ENCODE assay signal across 32 mouse cellular contexts in genomic region chr8:57048490-57048889, GRCm38 (mm10).
"Had no signal": no experiment of that assay in that cellular context is flagged by ENCODE, and none has a peak within 500 bp of the region (broad histone marks: within the 10 kb centered on the region; RNA-seq: fewer than 3 reads in every experiment).

No protein-coding gene starts in this region.

- H3K36me3 ChIP-seq: limb, embryonic 10.5 days; limb, embryonic 12.5 days; limb, embryonic 13.5 days; limb, embryonic 15.5 days; liver, embryonic 12.5 days; liver, embryonic 13.5 days; liver, embryonic 15.5 days; lung, embryonic 15.5 days; midbrain, embryonic 10.5 days; midbrain, embryonic 12.5 days; midbrain, embryonic 13.5 days; midbrain, embryonic 15.5 days; neural tube, embryonic 12.5 days had no signal

- H3K9me3 ChIP-seq: limb, embryonic 10.5 days; limb, embryonic 12.5 days; limb, embryonic 13.5 days; limb, embryonic 15.5 days; liver, embryonic 12.5 days; liver, embryonic 13.5 days; liver, embryonic 15.5 days; lung, embryonic 15.5 days; midbrain, embryonic 10.5 days; midbrain, embryonic 12.5 days; midbrain, embryonic 13.5 days; midbrain, embryonic 15.5 days; neural tube, embryonic 12.5 days had no signal

- ATAC-seq: liver, embryonic 12.5 days; liver, postnatal 0 days; midbrain, embryonic 13.5 days; midbrain, embryonic 15.5 days; midbrain, embryonic 16.5 days had no signal

- DNase-seq: left cerebral cortex, postnatal 4 days; liver; liver, embryonic 13.5 days; liver, postnatal 0 days; lung, adult 18-20 months; lung, adult 2 months; lung, embryonic 14.5 days; lung, postnatal 10 days; lung, postnatal 14 days; lung, postnatal 36 days; lung, postnatal 4 days; midbrain, embryonic 14.5 days had no signal

- H3K4me1 ChIP-seq: limb, embryonic 15.5 days; liver, embryonic 12.5 days; liver, embryonic 13.5 days; liver, embryonic 15.5 days; lung, embryonic 15.5 days; megakaryocyte, embryonic 14.5 days; midbrain, embryonic 10.5 days; midbrain, embryonic 12.5 days; midbrain, embryonic 13.5 days; midbrain, embryonic 15.5 days; neural tube, embryonic 12.5 days had no signal

- H3K9ac ChIP-seq: limb, embryonic 12.5 days; limb, embryonic 13.5 days; limb, embryonic 15.5 days; liver, embryonic 12.5 days; liver, embryonic 13.5 days; liver, embryonic 14.5 days; liver, embryonic 15.5 days; liver, postnatal 0 days; lung, embryonic 14.5 days; lung, embryonic 15.5 days; midbrain, embryonic 12.5 days; midbrain, embryonic 13.5 days; midbrain, embryonic 15.5 days; neural tube, embryonic 12.5 days had no signal

- H3K4me3 ChIP-seq: left cerebral cortex, adult 2 months; limb, embryonic 10.5 days; limb, embryonic 12.5 days; limb, embryonic 13.5 days; limb, embryonic 15.5 days; liver, embryonic 12.5 days; liver, embryonic 13.5 days; liver, embryonic 15.5 days; lung, embryonic 15.5 days; megakaryocyte, embryonic 14.5 days; midbrain, embryonic 10.5 days; midbrain, embryonic 12.5 days; midbrain, embryonic 13.5 days; midbrain, embryonic 15.5 days; myocyte; neural tube, embryonic 12.5 days had no signal

- H3K4me2 ChIP-seq: limb, embryonic 12.5 days; limb, embryonic 13.5 days; limb, embryonic 15.5 days; liver, embryonic 11.5 days; liver, embryonic 12.5 days; liver, embryonic 13.5 days; liver, embryonic 15.5 days; lung, embryonic 14.5 days; lung, embryonic 15.5 days; midbrain, embryonic 11.5 days; midbrain, embryonic 12.5 days; midbrain, embryonic 13.5 days; midbrain, embryonic 15.5 days; neural tube, embryonic 12.5 days had no signal

- H3K27me3 ChIP-seq: limb, embryonic 12.5 days; limb, embryonic 13.5 days; limb, embryonic 15.5 days; liver, embryonic 12.5 days; liver, embryonic 13.5 days; liver, embryonic 15.5 days; lung, embryonic 15.5 days; megakaryocyte, embryonic 14.5 days; midbrain, embryonic 12.5 days; midbrain, embryonic 13.5 days; midbrain, embryonic 15.5 days; neural tube, embryonic 12.5 days had no signal

- H3K27ac ChIP-seq: left cerebral cortex, adult 2 months; limb, embryonic 10.5 days; limb, embryonic 12.5 days; limb, embryonic 13.5 days; limb, embryonic 15.5 days; liver, embryonic 12.5 days; liver, embryonic 13.5 days; liver, embryonic 14.5 days; liver, embryonic 15.5 days; lung, embryonic 15.5 days; macrophage; midbrain, embryonic 10.5 days; midbrain, embryonic 12.5 days; midbrain, embryonic 13.5 days; midbrain, embryonic 15.5 days; neural tube, embryonic 12.5 days had no signal
